Mouse (Mus musculus) urinary bladder, adult 18-20 months (tissue): ENCODE measurements around the gene Ednra.

Experiments
- DNase-seq, 2 experiments: peaks; one replicate each; pipeline ENCODE4 v3.0.0; 2022; ENCODE audit warnings: low spot score in 2 of 2, mixed read lengths in 2 of 2

Ednra gene

GRCm38 (mm10) chr8:77650646-77651190, 73.5 kb downstream of the Ednra start:
- no peak for DNase-seq

DNA sequence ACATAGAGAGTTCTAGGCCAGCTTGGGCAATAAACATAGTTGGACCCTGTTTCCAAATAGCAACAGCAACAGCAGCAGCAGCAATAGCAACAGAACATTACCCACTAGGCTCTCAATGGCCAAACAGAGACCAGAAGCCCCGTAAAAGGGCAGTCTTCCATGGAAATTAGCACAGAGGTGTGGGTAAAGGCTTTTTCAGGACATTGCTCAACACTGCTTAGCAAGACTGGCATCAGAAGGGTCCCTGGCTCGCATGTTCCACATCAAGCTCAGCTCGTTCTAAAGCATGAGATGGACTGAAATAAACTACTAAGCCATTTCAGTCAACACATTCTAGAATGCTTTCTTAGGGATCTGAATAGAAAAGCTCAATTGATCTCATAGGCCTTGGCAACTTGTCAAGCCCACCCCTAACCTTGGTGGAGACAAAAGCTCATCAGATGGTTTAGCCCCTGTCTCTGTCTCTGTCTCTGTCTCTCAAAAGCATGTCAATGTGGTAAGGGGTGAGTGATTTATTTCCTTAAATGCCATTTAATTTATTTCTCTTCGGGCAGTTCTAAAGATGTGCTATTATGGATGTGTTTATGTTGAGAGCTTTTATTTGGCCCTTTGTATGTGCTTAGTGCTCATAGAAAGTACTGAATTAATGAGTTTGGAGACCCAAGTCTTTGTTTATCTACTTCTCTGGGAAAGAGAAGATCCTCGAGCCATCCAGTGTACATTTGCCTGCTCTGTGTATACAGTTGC, 84.0 kb downstream of the Ednra start:
- DNase-seq = no peak

GRCm38 (mm10) chr8:77637593-77637992, 86.7 kb downstream of the Ednra start:
- DNase-seq = no peak

DNA sequence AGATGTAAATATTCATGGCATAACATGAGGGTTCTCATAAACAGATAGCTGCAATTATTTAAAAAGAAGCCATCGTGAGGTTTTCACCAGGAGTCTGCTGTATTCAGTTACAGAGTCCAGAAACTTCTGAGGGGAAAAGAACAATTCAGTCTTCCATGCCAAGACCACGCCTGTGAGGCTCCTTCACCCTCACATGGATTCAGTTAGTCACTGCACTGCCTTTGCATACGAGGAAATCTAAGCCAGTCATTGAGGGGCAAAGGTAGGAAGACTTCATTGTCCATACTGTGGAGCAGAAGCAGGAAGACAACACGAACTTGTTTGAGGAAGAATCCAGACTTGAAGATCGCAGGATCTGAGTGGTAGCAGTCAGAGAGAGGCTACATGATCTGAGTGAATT, 90.2 kb downstream of the Ednra start:
- no peak for DNase-seq

- DNase-seq = no peak
These were observed 91.1 kb downstream of the Ednra start for GRCm38 (mm10) chr8:77633211-77633610.

DNA sequence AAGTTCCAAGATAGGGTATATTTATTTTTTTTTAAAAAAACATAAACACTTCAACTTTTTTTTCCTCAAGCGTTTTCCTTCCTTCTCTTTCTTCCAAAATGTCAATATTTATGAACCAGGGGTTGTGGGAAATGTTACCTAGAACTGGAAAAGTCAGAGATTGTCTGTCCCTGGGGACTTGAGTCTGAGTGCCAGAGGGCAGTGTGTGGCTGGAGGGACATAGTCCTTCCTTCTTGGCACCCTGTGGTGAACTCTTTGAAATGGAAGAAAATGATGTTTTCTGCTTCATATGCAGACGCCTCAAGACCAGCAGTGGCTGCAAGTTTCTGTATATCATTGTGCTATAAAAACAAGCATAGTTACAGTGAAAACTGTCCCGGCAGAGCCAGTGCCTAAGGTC, 93.6 kb downstream of the Ednra start:
- DNase-seq = no peak

DNA sequence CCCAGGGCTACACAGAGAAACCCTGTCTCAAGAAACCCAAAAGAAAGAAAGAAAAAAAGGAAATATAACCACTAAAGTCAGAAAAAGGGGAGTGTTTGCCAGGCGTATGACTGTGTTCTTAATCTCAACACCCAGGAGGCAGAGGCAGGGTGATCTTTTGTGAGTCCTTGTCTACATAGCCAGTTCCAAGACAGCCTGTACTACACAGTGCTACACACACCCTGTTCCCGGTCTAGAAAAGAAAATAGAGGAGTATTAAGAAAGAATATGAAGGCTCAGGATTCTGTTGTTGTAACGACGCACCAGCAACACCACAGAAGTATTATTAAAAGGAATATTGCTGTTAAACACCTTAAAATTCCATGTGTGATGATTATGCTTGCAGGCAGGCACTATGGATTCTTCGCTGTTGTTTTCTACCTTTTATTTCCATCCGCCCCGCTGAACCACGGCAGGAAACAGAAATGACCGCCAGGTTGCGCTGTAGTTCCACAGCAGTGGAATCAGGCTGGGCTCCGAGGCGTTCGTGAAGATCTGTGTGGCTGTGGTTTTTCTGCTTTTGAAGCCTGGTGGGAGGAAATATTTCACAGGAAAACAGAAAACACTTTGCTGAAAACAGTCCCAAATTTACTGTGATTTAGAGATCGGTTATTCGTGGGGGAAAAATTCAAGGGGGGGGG, 94.3 kb downstream of the Ednra start:
- peak; percentile 59 to 74 for DNase-seq

DNA sequence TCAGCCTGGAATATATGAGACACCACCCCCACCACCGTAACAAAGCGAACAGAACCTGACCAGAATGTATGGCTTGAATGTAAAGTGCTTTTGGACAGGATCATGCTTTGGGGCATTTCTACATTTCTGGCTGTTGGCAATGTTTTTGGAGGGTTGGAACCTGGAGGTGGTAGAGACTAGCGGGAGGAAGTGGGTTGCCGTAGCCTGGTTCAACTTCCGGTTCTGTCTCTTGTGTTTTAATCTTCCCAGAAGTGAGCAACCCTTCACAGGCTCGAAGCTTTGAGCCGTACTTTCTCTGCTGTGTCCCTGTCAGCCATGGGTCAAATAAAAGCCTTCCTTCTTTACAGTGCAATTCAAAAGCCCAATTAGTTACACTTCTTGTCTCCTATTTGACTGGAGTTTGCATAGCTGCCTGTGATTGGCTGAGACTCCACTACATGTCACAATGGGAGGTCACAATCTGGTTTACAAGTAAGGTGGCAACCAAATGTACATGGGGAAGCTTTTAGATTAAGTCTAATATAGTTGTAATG, 100.5 kb downstream of the Ednra start:
- no peak for DNase-seq

DNA sequence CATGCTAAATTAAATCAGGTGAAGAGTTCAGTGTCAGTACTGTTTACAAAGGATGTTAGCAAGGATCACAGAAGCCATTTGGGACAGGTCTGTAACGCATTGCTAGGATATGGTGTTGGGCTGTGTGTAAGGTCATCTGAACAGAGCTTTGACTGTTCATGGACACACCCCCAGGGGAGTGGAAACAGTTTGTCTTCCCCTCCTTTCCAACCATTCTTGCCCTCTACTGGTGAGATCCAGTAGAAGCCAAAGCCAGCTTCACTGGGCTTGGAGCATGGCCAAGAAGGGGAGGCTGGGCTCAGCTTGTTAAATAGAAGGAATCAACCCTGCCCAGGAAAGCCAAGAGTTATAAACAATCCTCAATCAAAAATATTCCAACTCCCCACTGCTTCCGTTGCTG, 106.3 kb downstream of the Ednra start:
- DNase-seq = peak in 1 of 2 experiments; percentile 24
